Mouse (Mus musculus) megakaryocyte, embryonic 14.5 days (primary cell): ENCODE measurements at regions not wholly inside any gene's neighbourhood (a gene's known extent, or its start where the extent isn't known, plus 50 kb on each side); places are given as distances from the start of the nearest gene placed in this dataset.

Experiments
- FLI1 ChIP-seq: IDR thresholded peaks from 2 replicates; pipeline ENCODE4 v1.6.1; 2012; ENCODE audit warnings: low read length, inconsistent platforms, mixed read lengths
- GATA1 ChIP-seq: IDR thresholded peaks from 3 replicates; pipeline ENCODE4 v1.6.1; 2012; ENCODE audit warnings: mixed read lengths, low read length, inconsistent platforms, borderline replicate concordance

- no peak for TF ChIP-seq FLI1
- TF ChIP-seq GATA1 = no peak
Observed at GRCm38 (mm10) chr17:89319602-89320288, 119.3 kb upstream of the Fshr start.
